Mouse (Mus musculus) megakaryocyte-erythroid progenitor cell, adult 5-6 weeks (primary cell): ENCODE results near the gene Kyat1. TPM values are rescaled to one million over a fixed set of nuclear protein-coding genes. Genes with fewer than 3 reads are reported as not detected.
"Not testable (repeated sequence)": the region's sequence is repeated elsewhere in the genome, so short reads cannot be mapped to it uniquely, and the experiment has no call there.

Experiments used
- ATAC-seq: replicated peaks from 2 replicates; pipeline ENCODE4 v1.8.0; 2016; ENCODE audit warnings: mild to moderate bottlenecking, inconsistent platforms; ENCODE audit not compliant: severe bottlenecking, poor library complexity, low FRiP score, low TSS enrichment
- total RNA-seq, 2 experiments: library from RNA; stranded (forward) in 1 of 2; stranded (reverse) in 1 of 2; fragments of 200-1000, 215-1000 nt in 1 of 2; fragments of >200 nt in 1 of 2; fragmentation: Nextera tagmentation in 1 of 2; gene quantifications; 2 replicates each; pipeline ENCODE4 v1.2.3; 2014 to 2017

Gene Kyat1
- total RNA-seq, 2 experiments from 2014 or later, result 15.9 to 16.1 TPM

DNA sequence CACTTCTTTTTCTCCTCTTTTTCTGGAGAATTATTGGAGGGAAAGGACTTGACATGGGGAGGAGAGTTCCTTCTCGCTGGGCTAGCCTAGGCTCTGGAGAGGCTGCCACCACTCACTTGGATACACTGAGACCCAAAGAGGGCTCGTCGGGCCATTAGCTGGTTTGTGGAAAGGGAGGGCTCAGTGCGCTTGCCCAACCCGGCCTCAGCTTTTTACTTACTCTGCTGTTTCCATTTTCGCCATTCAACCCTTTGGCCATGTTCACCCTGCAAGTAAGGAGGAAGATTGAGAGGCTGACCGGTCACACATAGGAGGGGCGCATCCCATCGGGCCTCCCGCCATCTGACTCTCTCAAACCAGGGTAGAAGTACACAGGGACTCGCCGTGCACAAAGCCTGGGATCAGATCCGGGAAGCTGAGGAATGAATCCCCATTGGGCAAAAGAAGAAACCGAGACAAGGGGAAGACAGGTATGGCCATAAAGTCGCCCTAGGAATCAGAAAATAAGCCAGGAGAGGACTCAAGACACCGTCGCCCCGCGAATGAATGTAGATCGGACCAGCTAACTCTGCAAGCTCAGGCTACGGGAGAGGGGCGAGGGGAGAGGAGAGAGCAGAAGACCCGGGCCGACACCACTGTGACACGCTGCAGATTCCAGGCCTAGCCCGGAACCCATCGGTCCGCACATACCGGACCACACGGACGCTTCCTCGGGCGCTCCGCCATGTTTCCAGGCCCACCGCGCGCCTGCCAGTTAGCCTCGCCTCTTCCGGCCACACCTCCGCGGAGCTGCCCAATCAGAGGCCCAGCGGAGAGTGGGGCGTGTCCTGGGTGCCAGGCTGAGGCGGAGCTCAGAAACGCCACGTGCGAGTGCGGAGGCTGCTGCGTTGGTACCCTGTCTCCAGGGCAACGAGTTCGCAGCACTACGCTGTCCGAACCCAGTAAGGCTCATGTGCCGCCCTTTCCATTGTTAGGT is 27.7 kb downstream of the Kyat1 start, which contains the start of gene Spout1:
Gene Spout1, minus strand, starts transcription at position 760 of the 976 bp plus-strand sequence.
- peak; percentile 99 for ATAC-seq

DNA sequence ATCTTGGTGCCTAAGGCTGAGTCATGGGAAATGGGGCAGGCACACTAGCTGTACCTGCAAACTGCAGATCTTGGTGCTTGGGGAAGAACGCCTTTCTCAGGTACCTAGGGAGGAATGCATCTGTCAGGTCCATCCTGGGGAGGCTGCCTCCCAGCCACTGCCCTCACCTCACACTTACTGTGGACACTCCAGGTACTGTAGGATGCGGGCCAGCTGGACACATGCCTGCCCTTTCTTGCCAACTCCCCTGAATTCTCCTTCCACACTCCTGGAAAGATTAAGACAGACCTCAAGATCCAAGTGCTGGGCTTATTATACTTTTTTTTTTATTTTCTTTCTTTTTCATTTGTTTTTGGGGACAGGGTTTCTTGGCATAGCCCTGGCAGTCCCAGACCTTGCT is 29.1 kb downstream of the Kyat1 start:
- ATAC-seq, result no peak

DNA sequence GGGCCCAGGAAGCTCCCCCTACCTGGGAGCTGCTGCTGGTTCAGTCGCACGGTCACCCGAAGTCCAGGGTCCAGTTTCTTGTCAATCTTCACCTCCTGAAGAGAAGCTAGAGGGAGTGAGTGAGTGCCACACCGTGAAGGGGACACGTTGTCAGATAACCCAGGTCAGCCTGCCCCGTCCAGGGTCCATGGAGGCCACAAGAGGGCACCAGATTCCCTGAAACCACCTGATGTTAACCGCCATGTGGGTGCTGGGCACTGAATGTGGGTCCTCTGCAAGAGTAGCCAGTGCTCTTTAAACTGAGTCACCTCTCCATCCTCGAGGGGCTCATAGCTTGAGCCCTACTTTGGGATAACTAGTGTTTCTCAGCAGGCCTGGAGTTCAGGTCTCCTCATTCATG is 29.8 kb downstream of the Kyat1 start:
- no peak for ATAC-seq

DNA sequence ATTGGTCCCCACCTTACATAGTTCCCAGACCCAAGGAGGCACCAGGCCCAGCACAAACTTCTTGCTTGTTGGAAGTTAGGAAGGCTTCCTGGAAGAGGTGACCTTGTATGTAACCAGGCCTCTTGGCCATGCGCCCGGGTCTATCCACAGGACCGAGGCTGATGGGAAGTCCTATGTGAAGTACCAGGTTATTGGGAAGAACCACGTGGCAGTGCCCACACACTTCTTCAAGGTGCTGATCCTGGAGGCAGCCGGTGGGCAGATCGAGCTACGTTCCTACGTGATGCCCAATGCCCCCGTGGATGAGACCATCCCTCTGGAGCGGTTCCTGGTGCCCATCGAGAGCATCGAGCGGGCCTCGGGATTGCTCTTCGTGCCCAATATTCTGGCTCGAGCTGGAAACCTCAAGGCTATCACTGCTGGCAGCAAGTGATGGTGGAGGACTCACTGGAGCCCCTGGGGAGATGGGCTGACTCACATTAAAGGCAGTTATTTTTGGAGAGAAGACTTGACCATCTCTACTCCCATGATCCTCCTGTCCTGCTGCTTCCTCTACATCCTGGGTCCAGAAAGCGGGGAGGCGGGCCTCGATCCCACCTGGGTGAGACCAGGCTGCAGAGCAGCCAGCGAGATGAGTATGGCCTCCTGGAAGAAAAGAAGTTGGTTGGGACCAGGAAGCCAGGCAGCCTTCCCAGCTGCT is 32.0 kb downstream of the Kyat1 start:
- ATAC-seq, result no peak

DNA sequence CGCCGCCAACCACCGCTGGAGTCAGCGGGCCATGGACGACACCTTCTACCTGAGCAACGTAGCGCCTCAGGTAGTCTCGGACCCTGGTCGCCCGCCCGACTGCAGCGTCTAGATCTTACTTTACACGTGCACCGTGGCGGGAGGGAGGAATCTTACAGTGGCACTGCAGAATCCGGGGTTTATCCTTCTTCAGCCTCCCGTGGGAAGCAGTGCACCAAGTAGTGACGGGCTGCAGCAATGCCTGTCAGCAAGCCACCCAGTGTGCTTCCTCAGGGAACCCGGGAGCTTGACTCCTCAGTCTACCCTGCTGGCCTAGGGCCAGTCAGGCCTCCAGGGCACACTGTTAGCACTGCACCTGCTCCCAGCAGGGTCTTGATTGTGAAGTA is 33.7 kb downstream of the Kyat1 start:
- ATAC-seq, result peak; percentile 17; the same call in 1 of the 2 replicates

DNA sequence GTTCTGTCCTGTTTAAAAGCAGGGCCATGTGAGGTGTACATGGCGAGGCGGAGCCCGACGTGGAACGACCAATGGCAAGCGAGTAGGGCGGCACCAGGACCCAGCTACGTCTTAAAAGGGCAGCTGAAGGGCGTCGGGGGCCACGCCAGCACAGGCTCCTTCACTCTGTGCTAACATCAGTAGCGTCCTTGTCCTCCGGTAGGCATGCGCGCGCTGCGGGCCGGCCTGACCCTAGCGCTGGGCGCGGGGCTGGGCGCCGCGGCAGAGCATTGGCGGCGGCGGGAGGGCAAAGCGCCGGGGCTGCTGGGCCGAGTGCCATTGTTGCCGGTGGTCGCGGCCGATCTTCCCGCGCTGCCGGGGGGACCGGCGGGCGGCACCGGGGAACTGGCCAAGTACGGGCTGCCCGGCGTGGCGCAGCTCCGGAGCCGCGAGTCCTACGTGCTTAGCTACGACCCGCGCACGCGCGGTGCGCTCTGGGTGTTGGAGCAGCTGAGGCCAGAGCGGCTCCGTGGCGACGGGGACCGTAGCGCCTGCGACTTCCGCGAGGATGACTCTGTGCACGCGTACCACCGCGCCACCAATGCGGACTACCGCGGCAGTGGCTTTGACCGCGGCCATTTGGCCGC is 34.2 kb downstream of the Kyat1 start, which contains the start of gene Endog:
Gene Endog, plus strand, starts transcription at position 123 of the 626 bp plus-strand sequence.
- ATAC-seq, result peak; percentile 88

DNA sequence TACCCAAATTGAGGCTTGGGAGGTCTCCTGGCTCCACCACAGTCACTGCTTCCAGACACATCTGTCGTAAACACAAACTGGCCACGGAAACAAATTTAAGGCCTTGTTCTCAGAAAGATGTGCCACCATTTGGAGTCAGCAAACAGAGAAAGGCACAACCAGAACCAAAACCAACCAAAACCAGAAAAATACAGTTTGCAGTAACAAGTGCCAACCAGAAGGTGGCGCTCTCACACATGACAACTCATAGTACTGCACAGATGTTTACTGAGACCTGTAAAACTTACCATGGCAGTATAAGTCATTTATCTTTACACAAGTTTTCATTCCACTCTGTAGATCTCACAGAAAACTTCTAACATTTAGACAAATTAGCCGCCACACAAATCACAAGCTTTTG is 39.0 kb downstream of the Kyat1 start:
- ATAC-seq, result no peak

DNA sequence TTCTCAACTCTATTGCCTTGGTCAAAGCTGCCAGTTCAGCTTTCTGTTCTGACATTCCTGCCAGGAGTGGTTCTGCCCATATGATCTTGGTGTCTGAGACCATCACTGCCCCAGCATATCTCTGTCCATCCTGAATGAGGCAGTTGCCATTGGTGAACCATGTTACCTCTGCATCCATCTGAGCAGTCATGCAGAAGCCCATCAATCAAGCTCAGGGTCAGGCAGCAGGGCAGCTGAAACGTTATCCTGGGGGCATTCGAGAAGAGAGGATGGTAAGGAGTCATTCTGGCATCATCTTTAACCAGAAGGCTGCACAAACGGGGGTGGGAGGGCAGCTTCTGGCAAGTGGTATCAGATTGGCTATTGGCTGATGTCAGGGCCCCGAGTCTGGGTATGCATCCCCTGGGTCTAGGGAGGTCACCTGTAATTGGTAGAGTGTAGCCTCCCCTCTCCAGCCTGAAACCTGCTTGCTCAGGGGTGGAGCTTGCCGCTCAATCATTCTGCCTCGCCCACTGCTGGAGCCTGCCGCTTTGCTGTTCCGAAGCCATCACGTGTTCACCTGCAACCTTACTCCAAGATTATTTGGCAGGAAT is 41.2 kb downstream of the Kyat1 start:
- no peak for ATAC-seq

DNA sequence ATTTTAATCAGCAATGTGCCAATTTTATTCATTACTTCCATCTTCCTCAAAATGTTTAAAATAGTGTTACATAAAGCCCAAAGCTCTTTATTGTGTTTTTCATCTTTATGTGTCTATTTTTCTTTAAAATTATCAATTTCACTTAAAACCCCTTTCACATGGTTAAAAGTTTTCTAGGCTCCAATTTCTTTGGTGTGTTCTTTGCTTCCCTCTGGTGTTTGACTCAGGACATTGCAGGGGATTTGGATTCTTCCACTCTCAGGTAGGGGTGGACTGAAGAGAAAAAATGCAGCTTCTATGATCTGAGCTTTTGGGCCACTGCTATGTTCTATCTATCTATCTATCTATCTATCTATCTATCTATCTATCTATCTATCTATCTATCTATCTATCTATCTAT is 43.8 kb downstream of the Kyat1 start:
- peak; percentile 67; the same call in 1 of the 2 replicates for ATAC-seq

DNA sequence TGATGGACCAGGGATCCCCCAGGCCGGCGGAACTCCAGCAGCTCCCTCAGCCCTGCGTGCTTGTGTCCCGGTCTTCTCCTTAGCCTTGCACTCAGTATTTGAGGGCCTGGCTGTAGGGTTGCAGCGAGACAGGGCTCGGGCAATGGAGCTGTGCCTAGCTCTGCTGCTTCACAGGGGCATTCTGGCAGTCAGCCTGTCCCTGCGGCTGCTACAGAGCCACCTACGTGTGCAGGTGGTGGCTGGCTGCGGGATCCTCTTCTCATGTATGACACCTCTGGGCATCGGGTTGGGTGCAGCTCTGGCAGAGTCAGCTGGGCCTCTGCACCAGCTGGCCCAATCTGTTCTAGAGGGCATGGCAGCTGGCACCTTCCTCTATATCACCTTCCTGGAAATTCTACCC is 45.8 kb downstream of the Kyat1 start:
- not testable (repeated sequence) for ATAC-seq

DNA sequence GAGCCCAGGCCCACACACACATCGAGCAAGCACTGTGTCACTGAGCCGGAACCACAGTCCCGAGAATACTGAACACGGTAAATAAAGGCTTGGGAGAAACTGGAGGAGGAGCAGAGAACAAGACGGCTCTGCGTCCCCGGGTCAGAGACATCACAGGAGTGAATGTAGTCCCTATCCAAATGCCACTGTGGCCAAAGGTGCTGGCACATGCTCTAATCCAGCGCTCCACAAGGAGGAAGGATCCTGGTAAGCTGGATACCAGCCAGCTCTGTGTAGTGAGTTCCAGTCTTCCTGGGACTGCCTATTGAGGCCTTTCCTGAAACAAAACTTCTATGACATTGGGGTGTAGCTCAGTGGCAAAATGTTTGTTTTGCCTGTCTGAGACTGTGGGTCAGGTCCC is 53.0 kb downstream of the Kyat1 start:
- no peak for ATAC-seq

DNA sequence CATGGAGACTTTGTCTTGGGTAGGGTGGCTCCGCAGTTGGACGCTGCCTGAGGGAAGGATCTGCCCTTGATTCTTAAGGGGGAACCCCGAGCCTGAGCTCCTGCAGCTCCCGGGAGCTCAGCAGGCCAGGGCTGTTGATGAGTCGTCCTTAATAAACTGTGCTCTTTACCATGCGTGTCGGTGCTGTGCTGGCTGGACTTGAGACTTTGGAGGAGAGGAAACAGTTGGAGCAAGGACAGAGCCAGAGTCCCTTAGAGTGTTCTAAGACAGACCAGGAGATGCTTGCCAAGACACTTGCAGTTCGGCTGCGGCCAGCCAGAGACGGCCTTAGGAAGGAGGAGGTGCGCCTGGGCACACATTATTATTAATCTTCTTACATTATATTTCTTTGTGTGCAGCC is 53.8 kb downstream of the Kyat1 start:
- no peak for ATAC-seq

DNA sequence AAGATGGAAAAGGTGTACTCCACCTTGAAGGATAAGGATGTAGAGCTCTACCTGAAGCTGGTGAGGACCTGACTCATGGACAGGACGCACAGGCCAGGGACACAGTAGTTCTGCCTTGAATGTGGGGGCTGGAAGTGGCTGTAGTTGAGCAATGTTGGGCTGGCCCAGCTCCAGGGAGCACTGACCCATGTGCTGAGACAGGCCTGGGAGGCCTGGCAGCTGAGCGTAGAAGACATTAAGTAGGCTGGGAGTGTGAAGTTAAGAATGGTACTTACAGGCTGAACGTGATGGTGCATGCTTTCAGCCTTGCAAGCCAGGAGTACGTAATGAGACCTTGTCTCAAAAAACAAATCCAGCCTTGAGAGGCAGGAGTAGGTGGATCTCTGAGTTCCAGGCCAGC is 58.2 kb downstream of the Kyat1 start:
- ATAC-seq, result no peak

DNA sequence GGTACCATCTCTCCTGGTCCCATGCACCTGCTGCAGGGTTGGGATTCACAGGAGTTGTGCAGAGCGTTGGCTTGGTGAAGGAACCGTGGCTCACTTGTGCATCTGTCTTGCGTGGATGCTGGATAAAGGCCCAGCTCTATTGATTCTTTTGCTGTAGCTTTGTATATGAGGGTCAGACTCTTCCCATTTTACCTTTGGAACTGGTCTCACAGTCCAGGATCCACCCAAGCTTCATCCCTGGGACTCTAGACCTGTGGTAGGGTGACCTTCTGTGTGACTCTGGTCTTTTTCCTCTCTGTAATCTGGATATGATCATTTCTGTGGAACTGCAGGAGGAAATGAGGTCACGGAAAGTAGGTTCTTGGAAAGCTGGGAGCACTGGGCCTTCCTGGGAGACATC is 61.2 kb downstream of the Kyat1 start:
- ATAC-seq, result no peak

DNA sequence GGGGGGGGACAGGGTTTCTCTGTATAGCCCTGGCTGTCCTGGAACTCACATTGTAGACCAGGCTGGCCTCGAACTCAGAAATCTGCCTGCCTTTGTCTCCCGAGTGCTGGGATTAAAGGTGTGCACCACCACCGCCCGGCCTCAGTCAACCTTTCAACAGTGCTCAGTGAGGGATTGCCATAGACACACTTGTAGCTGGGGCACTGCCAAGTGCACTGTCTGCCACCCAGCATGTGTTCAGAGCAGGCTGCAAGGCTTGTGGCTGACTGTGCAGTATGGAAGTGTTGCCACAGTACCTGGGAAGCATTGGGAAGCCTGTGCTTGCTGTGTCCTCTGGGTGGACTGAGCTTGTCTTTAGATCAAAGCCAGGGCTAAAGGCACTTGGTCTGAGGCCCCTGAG is 65.6 kb downstream of the Kyat1 start:
- not testable (repeated sequence) for ATAC-seq

DNA sequence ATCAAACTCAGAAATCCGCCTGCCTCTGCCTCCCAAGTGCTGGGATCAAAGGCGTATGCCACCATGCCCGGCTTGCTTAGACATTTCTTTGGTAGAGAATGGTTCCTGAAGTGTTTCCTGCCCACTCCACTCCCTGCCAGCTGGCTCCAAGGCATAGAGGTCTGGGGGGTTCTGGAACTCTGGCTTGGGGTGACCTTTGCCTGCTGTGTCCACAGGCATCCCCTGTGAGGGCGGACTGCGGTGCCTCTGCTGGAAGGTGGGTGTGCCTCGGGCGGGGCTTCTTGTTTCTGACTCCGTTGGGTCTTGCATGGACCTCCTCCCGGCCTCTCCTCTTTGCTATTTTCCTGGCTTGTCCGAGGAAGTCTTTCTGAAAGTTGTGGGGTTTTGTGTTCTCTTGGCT is 69.2 kb downstream of the Kyat1 start:
- no peak for ATAC-seq
